Mouse (Mus musculus): ENCODE data around the gene Mr1. TPM values are rescaled to one million over a fixed set of nuclear protein-coding genes. Genes with fewer than 3 reads are reported as not detected.
A peak's percentile ranks its signal among the peaks of the same experiment; 100 is the strongest.
"Not testable (repeated sequence)": the region's sequence is repeated elsewhere in the genome, so short reads cannot be mapped to it uniquely, and the experiment has no call there.

The Mr1 gene
- 7.6 and 7.7 TPM in 2 replicates for polyA plus RNA-seq (2015; fragmentation: Nextera tagmentation; extraction: Ambion mirVana)

GRCm38 (mm10) chr1:155146572-155146980 is at the start of gene Mr1:
Mr1 (minus strand) TSS chr1:155146814.
- Histone ChIP-seq H3K27ac (peak within 1 kb of the TSS; percentile 52), H3K27me3 (no peaks in the 10 kb centered on the region), H3K4me2 (replicated peaks) (peak within 1 kb of the TSS; percentile 64), H3K4me3 (peak within 1 kb of the TSS; percentile 44), H3K9ac (peak within 1 kb of the TSS; percentile 64), H3K36me3 (no peaks in the 10 kb centered on the region), H3K9me3 (no peaks in the 10 kb centered on the region), H3K4me1 (peaks cover 10% of the 10 kb centered on the region)
- peak; percentile 98 for ATAC-seq (ENCODE audit: low FRiP score, low read depth)
- WGBS = 31% methylated on average over 8 of the region's 8 CpGs

DNA sequence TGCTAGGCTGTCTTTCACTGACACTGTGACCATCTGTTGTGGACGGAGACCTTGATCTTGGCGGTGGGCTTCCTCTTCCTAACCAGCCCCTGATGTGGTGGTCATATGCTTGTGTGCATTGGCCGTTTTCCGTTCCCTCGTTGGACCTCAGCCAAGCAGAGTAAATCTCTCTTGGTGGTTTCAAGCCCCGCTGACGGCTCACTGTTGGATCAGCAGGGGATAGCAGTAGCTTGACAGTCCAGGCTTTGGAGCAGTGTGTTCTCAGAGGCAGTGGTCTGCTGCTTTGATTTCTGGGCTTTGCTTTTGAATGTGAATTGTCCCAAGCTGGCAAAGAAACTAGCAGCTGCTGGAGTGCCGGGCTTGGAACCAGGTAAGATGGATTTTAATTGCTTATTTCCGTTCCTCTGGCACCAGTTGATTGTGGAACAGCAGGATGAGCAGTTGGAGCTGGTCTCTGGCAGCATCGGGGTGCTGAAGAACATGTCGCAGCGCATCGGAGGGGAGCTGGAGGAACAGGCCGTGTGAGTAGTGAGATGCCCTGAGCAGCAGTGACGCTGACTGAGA is 46.3 kb upstream of the Mr1 start:
- Histone ChIP-seq H3K9ac (no peak overlapping the region), H3K4me3 (no peak overlapping the region), H3K27ac (no peak overlapping the region), H3K4me1 (peaks cover 10% of the 10 kb centered on the region; the same call in 1 of the 2 replicates), H3K27me3 (no peaks in the 10 kb centered on the region), H3K9me3 (no peaks in the 10 kb centered on the region), H3K36me3 (peaks cover 80% of the 10 kb centered on the region), H3K4me2 (replicated peaks) (no peak overlapping the region)
- WGBS = 65% methylated on average over 15 of the region's 15 CpGs
- ATAC-seq (ENCODE audit: low FRiP score, low read depth) = no peak

- H3K27ac ChIP-seq = no peak overlapping the region
- WGBS = 78% methylated on average over 2 of the region's 2 CpGs
These were observed 45.1 kb upstream of the Mr1 start for GRCm38 (mm10) chr1:155191671-155192070.

DNA sequence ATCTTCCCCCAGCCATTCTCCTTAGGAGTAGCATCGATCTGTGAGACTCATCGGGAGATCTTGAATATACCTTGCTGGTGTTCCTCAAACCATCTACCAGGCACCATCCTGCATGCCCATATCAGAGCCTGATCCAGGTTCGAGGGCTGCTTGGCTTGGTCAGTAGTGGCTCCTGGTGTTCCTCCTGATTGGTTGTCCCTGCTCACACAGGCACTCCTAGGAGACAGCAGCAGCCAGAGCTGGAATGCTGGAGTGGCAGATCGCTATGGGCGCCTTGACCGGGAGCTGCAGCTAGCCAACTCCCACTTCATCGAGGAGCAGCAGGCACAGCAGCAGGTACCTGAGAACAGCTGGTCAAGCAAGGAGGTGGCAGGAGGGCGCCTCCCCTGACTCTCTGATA is 44.6 kb upstream of the Mr1 start:
- no peak overlapping the region for H3K9ac ChIP-seq
- no peak overlapping the region for H3K27ac ChIP-seq
- H3K27me3 ChIP-seq = no peaks in the 10 kb centered on the region
- ATAC-seq (ENCODE audit: low FRiP score, low read depth) = no peak
- 89% methylated on average over 8 of the region's 8 CpGs for WGBS
- H3K9me3 ChIP-seq = no peaks in the 10 kb centered on the region
- H3K4me3 ChIP-seq = no peak overlapping the region
- no peak overlapping the region for H3K4me2 ChIP-seq (replicated peaks)
- H3K36me3 ChIP-seq = peaks cover 76% of the 10 kb centered on the region
- H3K4me1 ChIP-seq = peaks cover 13% of the 10 kb centered on the region

More at GRCm38 (mm10) chr1:155191671-155192070, 45.1 kb upstream of the Mr1 start:
- H3K4me2 ChIP-seq (replicated peaks) = no peak overlapping the region
- peaks cover 77% of the 10 kb centered on the region for H3K36me3 ChIP-seq
- peaks cover 10% of the 10 kb centered on the region; the same call in 1 of the 2 replicates for H3K4me1 ChIP-seq
- H3K9me3 ChIP-seq = no peaks in the 10 kb centered on the region
- no peak for ATAC-seq (ENCODE audit: low FRiP score, low read depth)
- no peaks in the 10 kb centered on the region for H3K27me3 ChIP-seq
- H3K4me3 ChIP-seq = no peak overlapping the region
- no peak overlapping the region for H3K9ac ChIP-seq

DNA sequence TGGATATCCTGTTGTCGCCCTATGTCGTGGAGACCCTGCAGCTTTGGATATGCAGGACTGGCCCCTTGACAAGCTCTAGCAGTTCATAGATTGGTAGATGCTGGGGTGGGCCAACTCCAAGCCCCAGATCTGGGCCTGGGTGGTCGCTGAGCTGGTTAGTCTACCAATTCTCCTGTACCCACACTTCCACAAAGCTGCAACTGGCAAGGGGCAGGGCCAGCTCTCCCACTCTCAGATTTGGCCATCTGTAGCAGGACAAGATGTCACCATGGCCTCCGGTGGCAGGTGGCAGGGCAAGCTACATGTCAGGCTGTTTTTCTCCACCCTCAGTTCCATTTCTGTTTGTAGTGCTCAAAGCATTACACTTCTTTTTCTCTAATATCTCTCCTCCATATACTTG is 42.0 kb upstream of the Mr1 start:
- peaks cover 13% of the 10 kb centered on the region for H3K4me1 ChIP-seq
- no peaks in the 10 kb centered on the region for H3K9me3 ChIP-seq
- 89% methylated on average over 4 of the region's 4 CpGs for WGBS
- H3K4me2 ChIP-seq (replicated peaks) = no peak overlapping the region
- H3K27ac ChIP-seq = no peak overlapping the region
- no peaks in the 10 kb centered on the region for H3K27me3 ChIP-seq
- H3K4me3 ChIP-seq = no peak overlapping the region
- ATAC-seq (ENCODE audit: low FRiP score, low read depth) = no peak
- H3K36me3 ChIP-seq = peaks cover 59% of the 10 kb centered on the region
- H3K9ac ChIP-seq = no peak overlapping the region

DNA sequence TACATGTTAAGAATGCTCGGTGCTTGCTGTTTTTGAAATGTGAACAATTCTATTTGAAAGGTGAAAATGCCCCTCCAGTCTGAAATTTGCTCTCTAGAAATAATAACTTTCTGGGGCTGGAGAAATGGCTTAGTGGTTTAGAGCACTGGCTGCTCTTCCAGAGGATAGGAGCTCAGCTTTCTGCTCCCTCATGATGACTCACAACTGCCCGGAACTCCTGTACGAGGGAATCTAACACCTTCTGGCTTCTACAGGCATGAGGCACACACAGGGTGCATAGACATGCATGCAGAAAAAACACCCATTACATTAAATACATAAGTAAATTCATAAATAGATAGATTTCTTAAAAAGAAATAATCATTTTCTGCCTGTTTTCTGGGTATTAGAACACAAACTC is 37.6 kb upstream of the Mr1 start:
- Histone ChIP-seq H3K36me3 (peaks cover 49% of the 10 kb centered on the region), H3K9me3 (no peaks in the 10 kb centered on the region), H3K9ac (no peak overlapping the region), H3K4me3 (no peak overlapping the region), H3K4me2 (replicated peaks) (no peak overlapping the region), H3K27ac (no peak overlapping the region), H3K4me1 (peaks cover 3% of the 10 kb centered on the region; the same call in 1 of the 2 replicates), H3K27me3 (no peaks in the 10 kb centered on the region)
- no peak for ATAC-seq (ENCODE audit: low FRiP score, low read depth)
- 77% methylated on average over 3 of the region's 3 CpGs for WGBS

GRCm38 (mm10) chr1:155178192-155178924 is 31.7 kb upstream of the Mr1 start:
- no peak overlapping the region for H3K9ac ChIP-seq
- H3K27me3 ChIP-seq = no peaks in the 10 kb centered on the region
- 77% methylated on average over 2 of the region's 2 CpGs for whole genome bisulfite sequencing
- H3K4me2 ChIP-seq (replicated peaks) = no peak overlapping the region
- H3K4me3 ChIP-seq = no peak overlapping the region
- H3K36me3 ChIP-seq = peaks cover 52% of the 10 kb centered on the region
- no peak for ATAC-seq (ENCODE audit: low FRiP score, low read depth)
- H3K4me1 ChIP-seq = no peaks in the 10 kb centered on the region
- no peaks in the 10 kb centered on the region for H3K9me3 ChIP-seq
- no peak overlapping the region for H3K27ac ChIP-seq

GRCm38 (mm10) chr1:155174424-155174823 is 27.8 kb upstream of the Mr1 start:
- no peak for ATAC-seq (ENCODE audit: low FRiP score, low read depth)
- H3K4me3 ChIP-seq = no peak overlapping the region
- peaks cover 32% of the 10 kb centered on the region for H3K36me3 ChIP-seq
- no peaks in the 10 kb centered on the region for H3K9me3 ChIP-seq
- H3K27ac ChIP-seq = no peak overlapping the region
- no peak overlapping the region for H3K4me2 ChIP-seq (replicated peaks)
- WGBS = 83% methylated on average over 1 of the region's 1 CpGs
- H3K4me1 ChIP-seq = no peaks in the 10 kb centered on the region
- no peak overlapping the region for H3K9ac ChIP-seq
- H3K27me3 ChIP-seq = no peaks in the 10 kb centered on the region

- H3K4me3 ChIP-seq; H3K9ac ChIP-seq; H3K9me3 ChIP-seq; H3K27ac ChIP-seq; ATAC-seq (ENCODE audit: low FRiP score, low read depth); H3K27me3 ChIP-seq; H3K4me1 ChIP-seq; H3K4me2 ChIP-seq (replicated peaks): not testable (repeated sequence)
- WGBS = 69% methylated on average over 1 of the region's 1 CpGs
- H3K36me3 ChIP-seq = peaks cover 24% of the 10 kb centered on the region
These were observed 27.0 kb upstream of the Mr1 start for GRCm38 (mm10) chr1:155173644-155174016.

GRCm38 (mm10) chr1:155172895-155173643 is 26.5 kb upstream of the Mr1 start:
- Histone ChIP-seq H3K9me3 (no peaks in the 10 kb centered on the region), H3K9ac (no peak overlapping the region), H3K27ac (no peak overlapping the region), H3K27me3 (no peaks in the 10 kb centered on the region), H3K36me3 (peaks cover 18% of the 10 kb centered on the region), H3K4me2 (replicated peaks) (no peak overlapping the region), H3K4me3 (no peak overlapping the region), H3K4me1 (no peaks in the 10 kb centered on the region)
- WGBS = 91% methylated on average over 3 of the region's 3 CpGs
- ATAC-seq (ENCODE audit: low FRiP score, low read depth) = no peak

GRCm38 (mm10) chr1:155169935-155170334 is 23.3 kb upstream of the Mr1 start:
- no peak overlapping the region for H3K4me3 ChIP-seq
- no peak overlapping the region for H3K4me2 ChIP-seq (replicated peaks)
- no peaks in the 10 kb centered on the region for H3K9me3 ChIP-seq
- no peak overlapping the region for H3K9ac ChIP-seq
- H3K27ac ChIP-seq = no peak overlapping the region
- H3K27me3 ChIP-seq = no peaks in the 10 kb centered on the region
- no peaks in the 10 kb centered on the region for H3K4me1 ChIP-seq
- peaks cover under 1% of the 10 kb centered on the region; the same call in 1 of the 2 replicates for H3K36me3 ChIP-seq
- no peak for ATAC-seq (ENCODE audit: low FRiP score, low read depth)

GRCm38 (mm10) chr1:155167453-155167852 is 20.8 kb upstream of the Mr1 start:
- whole genome bisulfite sequencing = 89% methylated on average over 3 of the region's 3 CpGs
- ATAC-seq (ENCODE audit: low FRiP score, low read depth) = no peak
- H3K4me3 ChIP-seq = no peak overlapping the region

More at GRCm38 (mm10) chr1:155167453-155167852, 20.8 kb upstream of the Mr1 start:
- Histone ChIP-seq H3K4me2 (replicated peaks) (no peak overlapping the region), H3K27me3 (no peaks in the 10 kb centered on the region), H3K27ac (no peak overlapping the region), H3K9me3 (no peaks in the 10 kb centered on the region), H3K4me1 (peaks cover 12% of the 10 kb centered on the region; the same call in 1 of the 2 replicates), H3K9ac (no peak overlapping the region), H3K36me3 (no peaks in the 10 kb centered on the region)

Data from limb, embryonic 13.5 days (tissue).